Mouse (Mus musculus): ENCODE data around the gene Cops9. TPM values are rescaled to one million over a fixed set of nuclear protein-coding genes. Genes with fewer than 3 reads are reported as not detected.

The Cops9 gene
- total RNA-seq (2012; rRNA removed) (209 and 220 TPM in 2 replicates), total RNA-seq (2014; rRNA removed) (169 and 185 TPM in 2 replicates), polyA plus RNA-seq (2012; ENCODE audit: insufficient read length, low read depth) (168 and 182 TPM in 2 replicates)

DNA sequence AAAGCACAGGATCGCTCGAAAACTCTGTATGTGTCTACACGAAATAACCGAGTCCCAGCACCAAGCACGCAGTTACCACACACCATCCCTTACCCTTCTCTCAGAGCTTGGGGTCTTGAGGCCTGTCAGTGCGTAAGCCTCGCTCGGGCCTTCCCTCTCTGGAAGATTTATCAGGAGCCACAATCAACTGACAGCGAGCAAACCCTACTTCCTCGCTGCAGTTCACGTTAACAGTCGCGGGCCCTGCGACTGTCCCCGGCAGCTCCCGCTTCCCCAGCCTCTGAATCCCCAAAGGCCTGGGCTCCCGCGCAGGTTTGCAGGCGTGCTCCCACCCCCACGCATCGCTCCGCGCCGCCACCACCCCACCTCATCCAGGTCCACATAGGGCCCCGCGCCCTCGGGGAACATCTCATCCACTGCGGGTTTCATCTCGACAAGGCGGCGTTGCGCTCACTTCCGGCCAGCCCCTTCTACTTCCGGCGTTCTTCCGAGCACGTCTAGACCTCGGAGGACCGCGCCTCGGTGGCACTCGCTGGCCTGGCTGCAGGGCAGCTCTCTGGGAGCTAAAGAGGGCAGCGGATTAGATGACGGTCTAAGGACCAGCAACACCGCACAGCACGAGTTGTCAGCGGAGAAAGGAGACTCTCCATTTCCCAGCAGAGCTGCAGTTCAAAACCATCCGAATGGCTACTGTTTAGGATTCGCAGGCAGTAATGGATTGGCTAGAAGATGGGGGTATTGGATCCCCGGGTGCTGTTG, at the start of gene Cops9:
Cops9 (minus strand) TSS at position 472 of the 759 bp plus-strand sequence.
- dilution Hi-C loops (cut with MboI; ENCODE audit: extremely low pct_ligation_motif_present, extremely low pct_unique_long_range_greater_than_20kb, low sequenced_read_pairs): no loop called here
- Histone ChIP-seq H3K4me3 (replicated peaks in 1 of 3; ENCODE audit: low read depth in 2 of 3, low read length in 2 of 3, poor library complexity in 1 of 3) (peak within 1 kb of the TSS; percentile 74 to 92 (median 88)), H3K27ac (ENCODE audit: insufficient read depth, low read depth) (no peak within 1 kb of the TSS), H3K79me2 (replicated peaks; ENCODE audit: control insufficient read depth, extremely low read depth, insufficient read depth, poor library complexity, severe bottlenecking) (peaks cover 18% of the 10 kb centered on the region), H3K9ac (ENCODE audit: insufficient read depth, low read depth) (peak within 1 kb of the TSS; percentile 91), H3K36me3 (replicated peaks in 1 of 2; ENCODE audit: control insufficient read depth in 1 of 2, insufficient read depth in 1 of 2, low read length in 1 of 2) (peaks cover 28 to 36% of the 10 kb centered on the region in 2 experiments), H3K27me3 (replicated peaks) (peaks cover 18% of the 10 kb centered on the region), H3K4me2 (ENCODE audit: insufficient read depth, low read depth, poor library complexity, severe bottlenecking) (peak within 1 kb of the TSS; percentile 85), H3K4me1 (ENCODE audit: control insufficient read depth in 1 of 2, insufficient read depth in 2 of 2) (peaks cover 8 to 24% of the 10 kb centered on the region in 2 experiments), H3K9me3 (replicated peaks; ENCODE audit: low read length) (no peaks in the 10 kb centered on the region)
- in situ Hi-C loops (cut with MboI; ENCODE audit: low pct_ligation_motif_present, low pct_unique_long_range_greater_than_20kb, low sequenced_read_pairs): no loop called here
- TF ChIP-seq POLR2A (IDR thresholded peaks at IDR 0.05; ENCODE audit: low read depth, low read length) (peak; percentile 80), UBTF (IDR thresholded peaks at IDR 0.05; ENCODE audit: low read depth, low read length) (no peak), JUND (conservative IDR thresholded peaks at IDR 0.05; ENCODE audit: low read depth, low read length) (no peak), CTCF (conservative IDR thresholded peaks at IDR 0.05 in 1 of 2, IDR thresholded peaks at IDR 0.05 in 1 of 2; ENCODE audit: low read depth in 2 of 2, low read length in 2 of 2) (no peak), RAD21 (IDR thresholded peaks at IDR 0.05; ENCODE audit: low read depth, low read length) (no peak), BHLHE40 (IDR thresholded peaks at IDR 0.05; ENCODE audit: low read depth, low read length) (no peak), CHD2 (IDR thresholded peaks at IDR 0.05; ENCODE audit: low read length) (no peak), KAT2A (IDR thresholded peaks at IDR 0.05; ENCODE audit: insufficient replicate concordance, low read length) (peak; percentile 80; the same call in 1 of the 2 replicates), MAZ (IDR thresholded peaks at IDR 0.05; ENCODE audit: low read depth, low read length) (0 out of 2 replicates have a peak, but pooled peaks have one; percentile 51), JUN (IDR thresholded peaks at IDR 0.05; ENCODE audit: insufficient read depth, low read depth, low read length) (no peak), ELF1 (IDR thresholded peaks at IDR 0.05; ENCODE audit: low read depth, low read length) (peak; percentile 89), TBP (conservative IDR thresholded peaks at IDR 0.05; ENCODE audit: low read depth, low read length) (peak; percentile 37; the same call in 1 of the 2 replicates), IRF4 (IDR thresholded peaks at IDR 0.05; ENCODE audit: low read depth, low read length) (peak; percentile 56; the same call in 1 of the 2 replicates), MXI1 (IDR thresholded peaks at IDR 0.05; ENCODE audit: low read depth, low read length) (peak; percentile 86; the same call in 1 of the 2 replicates), PAX5 (IDR thresholded peaks at IDR 0.05; ENCODE audit: low read length) (no peak), MEF2A (IDR thresholded peaks at IDR 0.05; ENCODE audit: borderline replicate concordance, low read depth, low read length) (peak; percentile 36; the same call in 1 of the 2 replicates), EP300 (IDR thresholded peaks at IDR 0.05; ENCODE audit: low read length) (no peak), GABPA (IDR thresholded peaks at IDR 0.05; ENCODE audit: insufficient replicate concordance, low read depth, low read length) (peak; percentile 82), MYC (IDR thresholded peaks at IDR 0.05; ENCODE audit: low read depth, low read length) (peak; percentile 19; the same call in 1 of the 2 replicates), USF1 (IDR thresholded peaks at IDR 0.05; ENCODE audit: low read depth, low read length) (no peak), ZNF384 (IDR thresholded peaks at IDR 0.05; ENCODE audit: low read depth, low read length) (no peak), RCOR1 (conservative IDR thresholded peaks at IDR 0.05; ENCODE audit: low read depth, low read length) (no peak), POLR2AphosphoS2 (IDR thresholded peaks at IDR 0.05; ENCODE audit: low read depth, low read length) (peak; percentile 78; the same call in 1 of the 2 replicates), SIN3A (IDR thresholded peaks at IDR 0.05; ENCODE audit: low read length) (peak; percentile 89), ETS1 (conservative IDR thresholded peaks at IDR 0.05; ENCODE audit: low read depth, low read length) (no peak), ZMIZ1 (IDR thresholded peaks at IDR 0.05; ENCODE audit: low read depth, low read length) (peak; percentile 88), MAFK (IDR thresholded peaks at IDR 0.05; ENCODE audit: insufficient replicate concordance, low read length) (no peak), HCFC1 (IDR thresholded peaks at IDR 0.05; ENCODE audit: low read depth, low read length) (peak; percentile 89), CHD1 (IDR thresholded peaks at IDR 0.05; ENCODE audit: low read depth, low read length) (0 out of 2 replicates have a peak, but pooled peaks have one; percentile 69), NRF1 (IDR thresholded peaks at IDR 0.05; ENCODE audit: low read depth, low read length) (no peak), NELFE (IDR thresholded peaks at IDR 0.05; ENCODE audit: low read depth, low read length) (peak; percentile 82), MAX (IDR thresholded peaks at IDR 0.05; ENCODE audit: low read length) (peak; percentile 29; the same call in 1 of the 2 replicates), USF2 (conservative IDR thresholded peaks at IDR 0.05; ENCODE audit: low read depth, low read length) (no peak), TCF12 (IDR thresholded peaks at IDR 0.05; ENCODE audit: low read depth, low read length) (peak; percentile 87), E2F4 (IDR thresholded peaks at IDR 0.05; ENCODE audit: insufficient replicate concordance, low read depth, low read length) (no peak), ZC3H11A (IDR thresholded peaks at IDR 0.05; ENCODE audit: low read depth, low read length) (no peak), ZKSCAN1 (IDR thresholded peaks at IDR 0.05; ENCODE audit: borderline replicate concordance, low read depth, low read length) (no peak), SMC3 (IDR thresholded peaks at IDR 0.05; ENCODE audit: low read depth, low read length) (no peak)
- peak; percentile 82 for DNase-seq (ENCODE audit: extremely low read depth)

Data from CH12.LX (cell line).